Mouse (Mus musculus) thymus, adult 2 months (tissue): Measurements from ENCODE around the gene Iqsec3.

Experiments used
- CTCF ChIP-seq: fragments of 200-500 bp; IDR thresholded peaks from 2 replicates; pipeline ENCODE4 v1.5.1; 2012; ENCODE audit warnings: mild to moderate bottlenecking, control low read depth, low read length, moderate library complexity, borderline replicate concordance; ENCODE audit not compliant: control insufficient read depth, poor library complexity, insufficient read depth; ENCODE audit errors: extremely low read depth
- POLR2A ChIP-seq: fragments of 200-500 bp; IDR thresholded peaks from 2 replicates; pipeline ENCODE4 v1.6.1; 2012; ENCODE audit warnings: mild to moderate bottlenecking, low read length, control low read depth, moderate library complexity; ENCODE audit not compliant: control insufficient read depth, poor library complexity, insufficient read depth; ENCODE audit errors: extremely low read depth

- no peak for TF ChIP-seq CTCF
- no peak for TF ChIP-seq POLR2A
Observed at GRCm38 (mm10) chr6:121376159-121376558, 97.3 kb downstream of the Iqsec3 start.
